Mouse (Mus musculus): ENCODE results near the gene Fam228a.

DNA sequence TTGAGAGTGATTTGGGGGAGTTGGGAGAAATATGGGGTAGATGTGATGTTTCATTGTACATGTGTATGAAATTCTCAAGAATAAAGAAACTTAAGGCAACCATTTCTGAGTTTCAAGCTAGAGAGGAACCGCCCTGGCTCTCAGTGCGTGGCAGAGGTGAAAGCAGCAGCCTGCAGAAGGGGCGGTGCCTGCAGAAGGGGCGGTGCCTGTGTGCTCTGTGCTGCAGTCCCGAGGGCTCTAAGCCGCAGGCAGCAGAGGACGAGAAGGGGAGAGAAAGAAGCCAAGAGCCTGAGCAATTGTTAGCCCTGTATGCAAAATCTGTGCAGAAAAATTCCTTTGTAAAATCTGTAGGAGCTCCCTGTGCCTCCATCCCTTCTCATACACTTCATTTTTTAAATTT is 20.8 kb downstream of the Fam228a start:
- TF ChIP-seq CTCF (IDR thresholded peaks at IDR 0.05; ENCODE audit: low read depth) (no peak), EP300 (IDR thresholded peaks at IDR 0.05; ENCODE audit: low read depth) (no peak)

Data from heart, postnatal 0 days (tissue).